Mouse (Mus musculus) hindbrain, embryonic 11.5 days (tissue): ENCODE results near the gene Sdr39u1. TPM values are rescaled to one million over a fixed set of nuclear protein-coding genes. Genes with fewer than 3 reads are reported as not detected.

ENCODE experiments used
- ATAC-seq: fragments of 200-750 bp; cut with Nextera tagmentation; 2 replicates; pipeline ENCODE4 v1.8.0; 2017; ENCODE audit warnings: mild to moderate bottlenecking, moderate TSS enrichment, moderate library complexity; ENCODE audit not compliant: low FRiP score
- DNase-seq: peaks from one replicate; pipeline ENCODE4 v3.0.0-alpha.2; 2015; ENCODE audit warnings: low spot score
- H3K27ac ChIP-seq: fragments of 300-500 bp; sonication (generic); 2 replicates; pipeline ENCODE4 v1.5.1; 2014; ENCODE audit warnings: mild to moderate bottlenecking, low read depth, low read length
- H3K27me3 ChIP-seq: fragments of 300-500 bp; sonication (generic); 2 replicates; pipeline ENCODE4 v1.6.1; 2014; ENCODE audit warnings: mild to moderate bottlenecking, low read length, moderate library complexity, mixed read lengths; ENCODE audit not compliant: control insufficient read depth, insufficient read depth
- H3K36me3 ChIP-seq: fragments of 300-500 bp; sonication (generic); 2 replicates; pipeline ENCODE4 v1.6.1; 2014; ENCODE audit warnings: mild to moderate bottlenecking, low read length, moderate library complexity, mixed read lengths; ENCODE audit not compliant: control insufficient read depth, insufficient read depth
- H3K4me1 ChIP-seq: fragments of 300-500 bp; sonication (generic); replicated peaks from 2 replicates; pipeline ENCODE4 v1.6.1; 2014; ENCODE audit warnings: low read length, mixed read lengths; ENCODE audit not compliant: control insufficient read depth, insufficient read depth
- H3K4me2 ChIP-seq: fragments of 300-500 bp; sonication (generic); replicated peaks from 2 replicates; pipeline ENCODE4 v1.6.1; 2014; ENCODE audit warnings: mild to moderate bottlenecking, low read depth, low read length
- H3K4me3 ChIP-seq: fragments of 300-500 bp; sonication (generic); 2 replicates; pipeline ENCODE4 v1.5.1; 2014; ENCODE audit warnings: low read depth, low read length
- H3K9ac ChIP-seq: fragments of 300-500 bp; sonication (generic); 2 replicates; pipeline ENCODE4 v1.6.1; 2014; ENCODE audit warnings: low read depth, low read length
- H3K9me3 ChIP-seq: fragments of 300-500 bp; sonication (generic); 2 replicates; pipeline ENCODE4 v1.6.1; 2016; ENCODE audit warnings: low read length; ENCODE audit not compliant: control insufficient read depth
- WGBS: fragments of 180-500 bp; shearing (Covaris S2); extraction: QIAGEN DNeasy Blood & Tissue Kit; methylation state at CpG from one replicate; pipeline ENCODE4 v1.1.7; 2014; 5-methylcytosine and 5-hydroxymethylcytosine counted together
- polyA plus RNA-seq: library from polyadenylated mRNA; unstranded; fragments of >200 nt; fragmentation: Nextera tagmentation; extraction: Ambion mirVana; gene quantifications from 2 replicates; pipeline ENCODE4 v1.2.1, GENCODE M21; 2014

The Sdr39u1 gene
- polyA plus RNA-seq, 1 experiment from 2014 or later: 39.7 TPM

- H3K4me2 ChIP-seq: peak overlapping the region; percentile 76
- H3K4me3 ChIP-seq: peak overlapping the region; percentile 63
- no peak for ATAC-seq
- H3K4me1 ChIP-seq: no peaks in the 10 kb centered on the region; the same call in 1 of the 2 replicates
- peak overlapping the region; percentile 81 for H3K9ac ChIP-seq
- H3K27ac ChIP-seq: no peak overlapping the region
- 12% methylated on average over 16 of the region's 16 CpGs for WGBS
- peaks cover 10% of the 10 kb centered on the region; the same call in 1 of the 2 replicates for H3K36me3 ChIP-seq
- H3K9me3 ChIP-seq: no peaks in the 10 kb centered on the region
- H3K27me3 ChIP-seq: no peaks in the 10 kb centered on the region
- DNase-seq: no peak
Observed at GRCm38 (mm10) chr14:55885791-55886271, 14.3 kb downstream of the Sdr39u1 start.

- H3K27ac ChIP-seq: peak overlapping the region; percentile 55
- ATAC-seq: peak; percentile 84
- peak overlapping the region; percentile 76 for H3K4me2 ChIP-seq
- no peak for DNase-seq
- no peaks in the 10 kb centered on the region for H3K27me3 ChIP-seq
- WGBS: 1% methylated on average over 12 of the region's 30 CpGs
- H3K36me3 ChIP-seq: peaks cover 10% of the 10 kb centered on the region; the same call in 1 of the 2 replicates
- H3K9me3 ChIP-seq: no peaks in the 10 kb centered on the region
- peak overlapping the region; percentile 63 for H3K4me3 ChIP-seq
- peak overlapping the region; percentile 81 for H3K9ac ChIP-seq
- H3K4me1 ChIP-seq: no peaks in the 10 kb centered on the region; the same call in 1 of the 2 replicates
Observed at GRCm38 (mm10) chr14:55885114-55885790, 14.8 kb downstream of the Sdr39u1 start.

- DNase-seq: peak; percentile 91
- H3K27ac ChIP-seq: peak within 1 kb of the TSS; percentile 55
- H3K4me1 ChIP-seq: no peaks in the 10 kb centered on the region; the same call in 1 of the 2 replicates
- peaks cover 7% of the 10 kb centered on the region; the same call in 1 of the 2 replicates for H3K36me3 ChIP-seq
- H3K27me3 ChIP-seq: no peaks in the 10 kb centered on the region
- H3K4me2 ChIP-seq: peak within 1 kb of the TSS; percentile 76
- 0% methylated on average over 23 of the region's 30 CpGs for WGBS
- H3K9ac ChIP-seq: peak within 1 kb of the TSS; percentile 81
- H3K9me3 ChIP-seq: no peaks in the 10 kb centered on the region
- ATAC-seq: peak; percentile 95
- peak within 1 kb of the TSS; percentile 63 for H3K4me3 ChIP-seq
Observed at GRCm38 (mm10) chr14:55884713-55885113, 15.4 kb downstream of the Sdr39u1 start, which contains the start of gene Khnyn. Khnyn (plus strand) TSS chr14:55884947.

- Histone ChIP-seq H3K9me3 (no peaks in the 10 kb centered on the region), H3K27ac (peak within 1 kb of the TSS; percentile 55), H3K36me3 (0 out of 2 replicates have a peak, but pooled peaks cover 3% of the 10 kb centered on the region), H3K4me3 (peak within 1 kb of the TSS; percentile 63), H3K9ac (peak within 1 kb of the TSS; percentile 81), H3K27me3 (no peaks in the 10 kb centered on the region), H3K4me1 (no peaks in the 10 kb centered on the region; the same call in 1 of the 2 replicates), H3K4me2 (peak within 1 kb of the TSS; percentile 76)
- WGBS: 42% methylated on average over 4 of the region's 4 CpGs
- peak; percentile 25; the same call in 1 of the 2 replicates for ATAC-seq
- no peak for DNase-seq
Observed at GRCm38 (mm10) chr14:55884166-55884565, 15.9 kb downstream of the Sdr39u1 start, which contains the start of gene Cbln3. Cbln3 (minus strand) TSS chr14:55884392.

GRCm38 (mm10) chr14:55883663-55884062 is 16.4 kb downstream of the Sdr39u1 start:
- 0 out of 2 replicates have a peak overlapping the region, but pooled peaks have one; percentile 55 for H3K27ac ChIP-seq
- H3K4me3 ChIP-seq: no peak overlapping the region
- ATAC-seq (no peak), DNase-seq (no peak)
- H3K27me3 ChIP-seq: no peaks in the 10 kb centered on the region
- H3K4me1 ChIP-seq: no peaks in the 10 kb centered on the region; the same call in 1 of the 2 replicates
- no peaks in the 10 kb centered on the region for H3K9me3 ChIP-seq
- H3K9ac ChIP-seq: no peak overlapping the region
- H3K4me2 ChIP-seq: no peak overlapping the region
- WGBS: 87% methylated on average over 12 of the region's 12 CpGs
- 0 out of 2 replicates have a peak, but pooled peaks cover 3% of the 10 kb centered on the region for H3K36me3 ChIP-seq

- Histone ChIP-seq H3K36me3 (0 out of 2 replicates have a peak, but pooled peaks cover 1% of the 10 kb centered on the region), H3K9me3 (no peaks in the 10 kb centered on the region), H3K9ac (no peak overlapping the region), H3K4me1 (no peaks in the 10 kb centered on the region; the same call in 1 of the 2 replicates), H3K4me3 (no peak overlapping the region), H3K27me3 (no peaks in the 10 kb centered on the region), H3K27ac (no peak overlapping the region), H3K4me2 (no peak overlapping the region)
- DNase-seq (no peak), ATAC-seq (no peak)
- 91% methylated on average over 13 of the region's 13 CpGs for WGBS
Observed at GRCm38 (mm10) chr14:55883149-55883661, 16.9 kb downstream of the Sdr39u1 start.

GRCm38 (mm10) chr14:55882171-55882641 is 17.9 kb downstream of the Sdr39u1 start:
- DNase-seq (no peak), ATAC-seq (no peak)
- Histone ChIP-seq H3K9ac (no peak overlapping the region), H3K4me3 (no peak overlapping the region), H3K27me3 (no peaks in the 10 kb centered on the region), H3K9me3 (no peaks in the 10 kb centered on the region), H3K36me3 (no peaks in the 10 kb centered on the region), H3K4me1 (no peaks in the 10 kb centered on the region; the same call in 1 of the 2 replicates), H3K4me2 (no peak overlapping the region), H3K27ac (no peak overlapping the region)
- WGBS: 55% methylated on average over 6 of the region's 6 CpGs

- Histone ChIP-seq H3K27me3 (no peaks in the 10 kb centered on the region), H3K36me3 (no peaks in the 10 kb centered on the region), H3K4me3 (no peak overlapping the region), H3K4me2 (no peak overlapping the region), H3K27ac (no peak overlapping the region), H3K9ac (no peak overlapping the region), H3K4me1 (no peaks in the 10 kb centered on the region; the same call in 1 of the 2 replicates), H3K9me3 (no peaks in the 10 kb centered on the region)
- WGBS: 87% methylated on average over 8 of the region's 8 CpGs
- DNase-seq (no peak), ATAC-seq (no peak)
Observed at GRCm38 (mm10) chr14:55880982-55881381, 19.1 kb downstream of the Sdr39u1 start.
